Mouse (Mus musculus): ENCODE measurements at regions not wholly inside any gene's neighbourhood (a gene's known extent, or its start where the extent isn't known, plus 50 kb on each side); places are given as distances from the start of the nearest gene placed in this dataset.
"Not testable (repeated sequence)": the region's sequence is repeated elsewhere in the genome, so short reads cannot be mapped to it uniquely, and the experiment has no call there.

DNA sequence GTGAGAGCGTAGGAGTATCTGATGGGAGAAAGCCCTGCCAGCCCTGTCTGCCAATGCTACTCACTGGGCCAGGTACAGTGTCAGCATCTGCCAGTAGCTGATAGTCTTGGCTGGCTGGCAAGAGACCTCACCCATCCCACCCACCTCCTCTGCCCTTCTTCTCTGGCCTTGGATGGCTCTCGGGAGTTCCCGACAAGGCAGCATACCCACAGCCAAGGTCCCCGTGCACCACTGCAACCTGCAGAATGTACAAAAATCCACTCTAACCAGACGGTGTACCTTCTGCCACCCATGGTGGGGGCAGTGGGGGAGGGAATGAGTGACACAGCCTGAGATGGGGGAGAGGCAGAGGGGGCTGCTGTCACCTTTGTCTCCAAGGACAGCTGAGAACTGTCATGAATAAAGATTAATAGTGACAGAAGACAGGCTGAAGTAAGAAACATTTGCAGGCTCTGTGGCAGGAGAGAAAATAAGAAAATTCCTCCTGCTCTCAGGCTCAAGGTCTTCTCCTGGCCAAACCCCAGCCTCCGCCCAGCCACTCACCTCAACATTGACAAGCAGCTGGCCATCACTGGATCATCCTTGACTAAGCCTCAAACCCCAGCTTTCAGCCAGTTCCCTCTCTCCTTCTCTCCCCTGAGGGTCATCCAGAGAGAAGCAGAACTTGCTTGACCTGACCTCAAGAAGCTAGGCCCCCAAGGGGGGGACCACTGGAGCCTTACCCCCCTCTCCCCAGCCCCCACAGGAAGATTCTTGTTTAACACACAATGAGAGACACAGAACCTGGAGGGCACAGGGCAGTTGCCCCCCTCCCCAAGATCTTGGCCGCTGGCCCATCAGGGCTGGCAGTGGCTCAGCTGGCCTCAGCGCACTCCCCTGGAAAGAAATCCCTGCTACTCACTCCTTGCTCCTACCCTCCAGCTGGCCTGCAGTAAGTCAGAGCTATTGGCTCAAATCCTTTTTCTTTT lies 73.7 kb downstream of the Cpn2 start:
- DNase-seq, result peak; percentile 85

DNA sequence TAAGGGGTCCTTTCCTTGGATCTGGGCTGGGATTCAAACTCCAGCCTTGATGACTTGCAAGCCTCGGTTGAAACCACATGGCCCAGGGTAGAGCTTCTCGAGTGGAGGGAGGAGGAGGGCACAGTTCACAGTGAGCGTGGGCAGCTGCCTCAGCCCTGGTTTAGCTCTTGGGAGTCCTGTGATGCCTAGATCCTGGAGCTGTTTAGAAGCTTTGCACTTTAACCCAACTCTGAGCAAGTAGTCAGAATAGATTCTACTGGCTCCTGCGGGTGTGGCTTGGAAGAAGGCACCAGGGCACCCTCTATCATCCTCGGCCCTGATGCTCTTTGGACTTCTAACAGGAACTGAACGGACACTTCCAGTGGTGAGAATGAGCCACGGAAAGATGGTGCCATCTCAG lies 72.5 kb downstream of the Cpn2 start:
- no peak for DNase-seq

DNA sequence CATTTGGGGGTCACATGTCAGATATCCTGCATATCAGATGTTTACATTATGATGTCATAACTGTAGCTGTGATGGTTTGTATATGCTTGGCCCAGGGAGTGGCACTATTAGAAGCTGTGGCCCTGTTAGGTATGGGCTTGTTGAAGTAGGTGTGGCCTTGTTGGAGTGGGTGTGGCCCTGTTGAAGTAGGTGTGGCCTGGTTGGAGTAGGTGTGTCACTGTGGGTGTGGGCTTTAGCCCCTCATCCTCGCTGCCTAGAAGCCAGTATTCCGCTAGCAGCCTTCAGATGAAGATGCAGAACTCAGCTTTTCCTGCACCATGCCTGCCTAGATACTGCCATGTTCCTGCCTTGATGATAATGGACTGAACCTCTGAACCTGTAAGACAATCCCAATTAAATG lies 71.4 kb downstream of the Cpn2 start:
- not testable (repeated sequence) for DNase-seq

- DNase-seq, result no peak
These were observed 69.9 kb downstream of the Cpn2 start for GRCm38 (mm10) chr16:30197351-30197750.

- no peak for DNase-seq
These were observed 67.5 kb downstream of the Cpn2 start for GRCm38 (mm10) chr16:30199836-30200235.

DNA sequence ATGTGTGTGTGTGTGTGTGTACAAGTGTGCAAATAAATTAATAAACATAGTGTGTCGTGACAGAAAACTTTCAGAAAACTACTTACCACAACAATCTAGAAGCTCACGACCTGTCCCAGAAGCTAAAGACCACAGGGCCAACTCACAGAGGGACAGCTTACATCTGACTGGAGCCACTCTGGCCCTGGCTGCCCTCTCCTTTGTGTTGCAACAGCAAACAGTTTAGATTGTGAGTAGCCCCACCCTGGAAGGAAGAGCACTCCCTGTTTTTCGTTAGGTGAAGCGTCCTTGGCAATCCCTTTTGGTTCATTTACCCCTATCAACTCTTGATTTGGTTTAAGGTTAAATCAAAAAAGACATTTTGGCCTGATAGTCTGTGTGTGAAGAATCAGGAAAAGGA lies 63.2 kb downstream of the Cpn2 start:
- no peak for DNase-seq

- DNase-seq, result no peak
These were observed 61.9 kb downstream of the Cpn2 start for GRCm38 (mm10) chr16:30205314-30205815.

DNA sequence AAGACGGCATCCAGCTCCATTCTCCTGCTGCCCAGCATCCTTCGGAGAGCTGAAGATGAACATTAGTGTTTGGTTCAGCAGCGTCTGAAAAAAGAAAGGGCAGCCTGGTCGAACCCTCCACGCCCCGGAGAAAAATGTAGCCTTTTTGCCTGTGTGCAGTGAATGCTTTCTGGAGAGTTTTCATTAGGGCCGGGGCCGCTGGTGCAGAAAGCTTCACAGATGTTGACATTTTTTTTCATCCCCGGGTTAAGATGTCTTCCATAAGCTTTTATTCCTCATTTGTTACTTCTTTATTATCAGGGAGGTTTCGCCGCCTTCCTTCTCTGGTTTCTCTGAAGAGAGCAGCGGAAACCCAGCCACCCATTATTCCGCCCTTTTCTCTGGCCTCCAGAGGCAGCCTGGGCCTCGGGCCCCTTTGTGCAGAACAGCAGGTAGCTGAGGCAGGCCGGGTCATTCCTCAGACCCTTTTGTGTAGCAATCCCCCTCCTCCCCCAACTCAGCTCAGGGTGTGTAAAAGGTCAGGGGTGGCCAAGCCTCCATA lies 61.4 kb downstream of the Cpn2 start:
- DNase-seq, result no peak
